Mouse (Mus musculus) midbrain, embryonic 10.5 days (tissue): ENCODE data around the gene Ctf2. TPM values are rescaled to one million over a fixed set of nuclear protein-coding genes. Genes with fewer than 3 reads are reported as not detected.

Experiments
- microRNA counts: library from miRNA; unstranded; fragments of <30 nt; microRNA quantifications from one replicate; lab custom pipeline; 2017
- microRNA-seq: library from miRNA; unstranded; fragments of <30 nt; microRNA quantifications from one replicate; pipeline ENCODE4, GENCODE M21; 2017
- polyA plus RNA-seq: library from polyadenylated mRNA; unstranded; fragments of >200 nt; fragmentation: Nextera tagmentation; extraction: Ambion mirVana; gene quantifications from 2 replicates; pipeline ENCODE4 v1.2.1, GENCODE M21; 2016

Ctf2 gene
- polyA plus RNA-seq, 1 experiment from 2014 or later, result 0.36 TPM

MicroRNAs encoded within 50 kb of the gene (microRNA counts, 519-probe panel; counts per million panel counts)
- not detected for microRNA mmu-miR-762 (lab: Ali Mortazavi, UCI)

Small RNA genes within 50 kb of the gene (microRNA-seq; reads per million reads assigned to microRNA genes)
- not detected for gene Mir762

Other genes starting within 250 kb of the Ctf2 start
- gene Srcap, start 220.2 kb downstream of the Ctf2 start, polyA plus RNA-seq, result 52.6 and 56.1 TPM in 2 replicates
- gene Gm42715, start 212.6 kb downstream of the Ctf2 start, polyA plus RNA-seq, result 14.3 and 18.8 TPM in 2 replicates
- 7.2 and 8.2 TPM in 2 replicates for gene Tmem265, start 170.8 kb downstream of the Ctf2 start, polyA plus RNA-seq
- 46.9 and 48.3 TPM in 2 replicates for gene Phkg2, start 158.8 kb downstream of the Ctf2 start, polyA plus RNA-seq
- 14.4 and 16.9 TPM in 2 replicates for gene Ccdc189, start 143.6 kb downstream of the Ctf2 start, polyA plus RNA-seq
- 56.7 and 59.6 TPM in 2 replicates for gene Rnf40, start 143.4 kb downstream of the Ctf2 start, polyA plus RNA-seq
- 32.2 and 37.1 TPM in 2 replicates for gene Zfp629, start 116.4 kb downstream of the Ctf2 start, polyA plus RNA-seq
- gene Bcl7c, start 23.2 kb downstream of the Ctf2 start, polyA plus RNA-seq, result 47.8 and 48.9 TPM in 2 replicates
- 5.1 and 5.2 TPM in 2 replicates for gene Ctf1, start 19.4 kb downstream of the Ctf2 start, polyA plus RNA-seq
- 7.9 and 8.3 TPM in 2 replicates for gene Fbxl19, start 12.4 kb upstream of the Ctf2 start, polyA plus RNA-seq
- gene Orai3, start 37.6 kb upstream of the Ctf2 start, polyA plus RNA-seq, result 8.3 and 10.1 TPM in 2 replicates
- 13.4 and 14.7 TPM in 2 replicates for gene Setd1a, start 44.5 kb upstream of the Ctf2 start, polyA plus RNA-seq
- 0.35 TPM in 1 of 2 replicates, not detected in the other for gene Gm49388, start 53.4 kb upstream of the Ctf2 start, polyA plus RNA-seq
- 5.0 and 7.2 TPM in 2 replicates for gene Hsd3b7, start 68.4 kb upstream of the Ctf2 start, polyA plus RNA-seq
- gene Stx4a, start 92.1 kb upstream of the Ctf2 start, polyA plus RNA-seq, result 19.5 and 21.6 TPM in 2 replicates
- gene Stx1b, start 92.4 kb upstream of the Ctf2 start, polyA plus RNA-seq, result 5.4 and 9.7 TPM in 2 replicates
- 17.2 and 18.7 TPM in 2 replicates for gene Zfp646, start 144.1 kb upstream of the Ctf2 start, polyA plus RNA-seq
- 41.5 and 47.3 TPM in 2 replicates for gene Zfp668, start 144.7 kb upstream of the Ctf2 start, polyA plus RNA-seq
- gene Prss53, start 158.8 kb upstream of the Ctf2 start, polyA plus RNA-seq, result 0.52 and 0.68 TPM in 2 replicates
- gene Gm21974, start 163.3 kb upstream of the Ctf2 start, polyA plus RNA-seq, result not detected in 2 replicates
- 43.4 and 44.6 TPM in 2 replicates for gene Vkorc1, start 163.5 kb upstream of the Ctf2 start, polyA plus RNA-seq
- gene Bckdk, start 171.9 kb upstream of the Ctf2 start, polyA plus RNA-seq, result 128 and 130 TPM in 2 replicates
- 51.1 and 52.4 TPM in 2 replicates for gene Kat8, start 180.3 kb upstream of the Ctf2 start, polyA plus RNA-seq
- 1.6 and 2.1 TPM in 2 replicates for gene Prss8, start 197.9 kb upstream of the Ctf2 start, polyA plus RNA-seq
- 11.0 and 13.0 TPM in 2 replicates for gene Prss36, start 214.6 kb upstream of the Ctf2 start, polyA plus RNA-seq
- 336 and 358 TPM in 2 replicates for gene Fus, start 235.3 kb upstream of the Ctf2 start, polyA plus RNA-seq